Mouse (Mus musculus) 3T3-L1 (cell line): ENCODE data around the gene Garnl3.

Experiments
- DNase-seq: peaks from one replicate; pipeline ENCODE4 v3.0.0-alpha.2; 2015; ENCODE audit warnings: low read depth, low spot score

Garnl3 gene

DNA sequence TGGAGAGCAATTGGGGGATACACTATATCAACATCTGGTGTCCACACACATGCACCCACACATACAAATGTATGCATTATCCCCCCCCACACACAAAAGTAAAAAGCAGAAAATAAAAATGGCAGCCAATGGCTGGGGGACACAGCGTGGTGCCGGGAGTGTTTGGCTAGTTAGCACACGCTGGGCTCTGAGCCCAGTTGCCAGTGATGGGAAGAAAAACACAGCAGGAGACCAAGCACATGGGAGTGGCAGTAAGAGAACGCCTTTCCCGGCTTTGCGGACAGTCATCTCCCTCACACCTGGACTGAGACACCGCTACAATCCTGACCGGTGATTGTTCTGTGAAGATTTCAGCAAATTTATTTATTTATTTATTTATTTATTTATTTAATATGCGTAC lies 160.2 kb downstream of the Garnl3 start:
- DNase-seq, result no peak

DNA sequence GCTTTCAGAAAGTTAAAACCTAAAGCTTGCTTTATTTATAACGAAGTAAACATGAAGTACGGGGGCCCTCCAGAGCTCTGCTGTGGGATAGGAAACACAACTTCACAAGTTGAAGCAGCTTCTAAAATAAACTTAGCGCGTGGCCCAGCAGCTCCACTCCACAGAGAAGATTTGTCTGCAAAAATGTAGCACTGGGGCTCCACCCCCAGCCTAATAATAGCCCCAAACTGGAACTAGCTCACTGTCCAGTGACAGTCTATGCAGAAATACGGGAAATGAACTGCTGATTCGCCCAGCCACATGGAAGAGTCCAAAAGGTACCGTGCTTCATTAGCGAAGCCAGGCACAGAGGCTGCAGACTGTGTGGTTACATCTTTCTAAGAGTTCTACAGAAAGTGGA lies 162.1 kb downstream of the Garnl3 start:
- no peak for DNase-seq

DNA sequence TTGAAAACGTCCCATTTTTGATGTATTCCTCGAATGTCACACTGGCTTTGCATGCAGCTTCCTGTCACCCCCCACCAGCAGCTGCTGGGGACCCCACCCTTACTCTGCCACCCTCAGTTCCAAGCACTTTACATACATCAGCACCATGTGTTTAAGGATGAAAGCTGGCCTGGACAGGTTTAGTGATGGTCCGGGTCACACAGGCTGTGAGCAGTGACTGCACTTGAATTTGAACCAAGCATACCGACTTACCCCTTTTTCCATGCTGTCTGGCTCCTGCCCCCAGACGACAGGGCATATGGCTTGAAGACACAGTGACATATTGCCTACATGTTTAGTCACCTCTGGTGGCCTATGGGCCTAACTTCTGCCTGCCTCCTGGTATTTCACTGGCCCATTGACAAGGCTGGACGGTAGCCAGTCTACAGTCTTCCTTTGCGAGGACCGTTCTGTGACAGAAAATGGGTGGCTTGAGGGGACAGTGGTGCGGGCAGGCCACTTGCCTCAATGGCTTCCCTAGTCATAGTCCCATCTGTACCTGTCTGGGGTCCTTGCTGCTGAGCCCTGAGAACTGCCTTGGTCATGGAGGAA lies 163.3 kb downstream of the Garnl3 start:
- no peak for DNase-seq

DNA sequence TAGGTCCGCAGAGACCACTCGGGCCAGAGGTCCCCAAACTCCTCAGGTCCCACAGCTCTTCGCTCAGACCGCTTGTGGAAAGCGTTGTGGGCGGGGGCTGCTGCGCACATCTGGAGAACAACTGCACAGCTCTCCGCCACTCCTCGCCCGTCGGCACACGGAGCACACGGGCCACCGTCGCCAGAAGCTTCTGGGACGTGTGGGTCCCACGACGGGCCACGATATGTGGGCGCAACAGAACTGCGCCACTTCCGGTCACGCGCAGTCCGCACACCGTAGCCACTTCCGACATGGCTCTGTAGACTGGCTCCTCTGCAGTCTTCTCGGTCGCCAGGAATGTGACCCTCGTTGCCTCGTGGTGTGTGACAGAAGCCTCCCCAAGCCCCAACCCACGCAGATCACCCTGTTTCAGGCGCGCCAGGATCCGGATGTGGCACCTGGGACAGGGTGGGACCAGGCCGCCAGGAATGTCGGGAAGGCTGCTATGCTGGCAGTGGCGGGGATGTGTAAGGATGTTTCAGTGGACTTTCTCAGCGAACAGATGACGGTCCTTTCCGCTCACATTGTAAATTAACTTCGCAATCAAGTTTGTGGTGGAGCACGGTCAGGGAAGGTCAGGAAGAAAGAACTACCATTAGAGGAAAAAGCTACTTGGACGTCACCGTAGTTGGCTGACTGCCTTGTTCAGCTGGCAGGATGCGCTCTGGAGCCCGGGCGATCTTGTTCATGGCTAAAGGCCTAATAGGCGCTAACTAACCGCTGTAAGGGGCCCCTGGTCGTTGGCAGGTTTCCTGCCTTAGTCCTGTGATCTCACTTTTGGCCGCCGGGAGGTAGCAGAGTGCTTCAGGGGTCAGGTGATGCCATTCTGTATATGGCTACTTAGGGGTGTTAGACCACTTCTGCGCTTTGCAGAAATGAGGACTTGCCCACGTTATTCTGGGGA lies 164.5 kb downstream of the Garnl3 start:
- peak; percentile 94 for DNase-seq

DNA sequence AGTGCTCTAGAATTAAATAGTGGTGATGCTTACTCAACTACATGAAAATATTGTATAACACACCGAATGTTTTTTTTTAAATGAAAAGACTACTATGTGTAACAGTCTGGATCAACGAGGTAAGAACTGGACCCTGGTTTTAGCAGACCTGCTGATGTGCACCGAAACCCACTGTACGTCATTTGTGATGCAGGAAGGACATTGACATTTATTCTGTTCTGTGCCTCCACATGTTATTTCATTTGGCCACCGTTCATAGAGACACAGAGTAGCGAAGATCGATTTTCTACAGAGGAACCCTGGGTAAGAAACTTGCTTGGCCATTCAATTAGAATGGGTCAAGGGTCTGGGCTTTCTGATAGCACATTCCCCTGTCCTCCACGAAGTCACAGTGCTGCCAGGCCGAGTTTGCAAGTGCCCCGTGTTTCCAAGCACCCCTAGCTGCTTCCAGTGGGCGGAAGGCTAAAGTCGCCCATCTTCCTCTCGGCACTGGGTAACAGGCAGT lies 165.2 kb downstream of the Garnl3 start:
- peak; percentile 55 for DNase-seq

DNA sequence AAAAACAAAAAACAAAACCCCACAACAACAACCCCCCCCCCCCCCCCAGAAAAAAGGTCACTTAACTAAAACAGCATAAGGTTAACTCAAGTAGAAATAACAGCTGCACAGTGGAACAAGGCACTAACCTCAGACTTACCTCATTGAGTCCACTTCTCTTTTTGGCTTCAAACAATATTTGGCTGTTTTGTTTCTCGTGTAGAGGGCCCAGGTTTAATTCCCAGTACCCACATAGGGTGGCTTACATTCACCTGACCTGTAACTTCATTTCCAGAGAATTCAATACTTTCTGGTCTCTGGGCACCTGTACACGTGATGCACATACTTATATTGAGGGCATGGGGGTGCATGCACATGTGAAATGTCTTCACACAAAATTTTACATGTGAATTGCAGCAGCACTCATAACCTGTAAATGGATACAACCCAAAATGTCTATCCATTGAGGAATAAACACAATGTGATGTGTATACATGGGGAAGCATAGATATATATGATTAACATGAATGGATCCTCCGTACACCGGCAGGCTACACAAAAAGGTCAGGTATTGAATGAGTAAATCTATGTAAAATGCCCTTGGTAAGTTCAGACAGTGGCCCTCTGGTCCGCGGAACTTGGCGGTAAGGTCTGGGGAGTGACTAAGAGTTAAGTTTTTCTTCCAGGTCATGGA lies 165.8 kb downstream of the Garnl3 start:
- DNase-seq, result peak; percentile 74

DNA sequence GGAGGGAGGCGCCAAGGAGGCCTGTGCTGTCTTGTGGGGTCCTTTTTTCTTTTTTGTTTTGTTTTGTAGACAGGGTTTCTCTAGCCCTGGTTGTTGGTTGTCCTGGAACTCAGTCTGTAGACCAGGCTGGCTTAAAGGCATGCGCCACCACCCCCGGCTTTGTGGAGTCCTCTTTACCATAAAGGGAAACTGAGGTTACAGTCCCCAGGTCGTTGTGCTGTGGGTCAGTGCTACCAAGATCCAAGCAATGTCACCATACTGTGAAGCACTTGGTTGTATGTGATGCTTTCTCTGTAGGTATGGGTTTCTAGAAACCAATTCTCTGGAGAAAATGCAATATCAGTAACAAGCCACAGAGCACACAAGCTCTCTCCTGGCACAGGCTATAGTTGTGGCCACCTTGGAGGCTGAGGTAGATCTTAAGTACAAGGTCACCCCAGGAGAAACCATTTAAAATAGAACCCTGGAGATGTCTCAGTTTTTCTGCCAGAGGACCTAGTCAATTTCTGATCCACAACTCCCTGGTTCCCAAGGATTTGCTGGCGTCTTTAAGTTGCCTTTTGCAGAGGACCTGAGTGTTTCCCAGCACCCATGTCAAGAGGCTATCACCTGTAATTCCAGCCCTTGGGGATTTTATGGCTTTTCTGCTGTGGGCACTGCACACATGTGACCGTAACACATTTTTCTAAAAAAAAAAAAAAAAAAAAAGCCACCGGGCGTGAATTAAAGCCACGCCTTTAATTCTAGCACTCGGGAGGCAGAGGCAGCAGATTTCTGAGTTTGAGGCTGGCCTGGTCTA lies 166.6 kb downstream of the Garnl3 start:
- peak; percentile 52 for DNase-seq

DNA sequence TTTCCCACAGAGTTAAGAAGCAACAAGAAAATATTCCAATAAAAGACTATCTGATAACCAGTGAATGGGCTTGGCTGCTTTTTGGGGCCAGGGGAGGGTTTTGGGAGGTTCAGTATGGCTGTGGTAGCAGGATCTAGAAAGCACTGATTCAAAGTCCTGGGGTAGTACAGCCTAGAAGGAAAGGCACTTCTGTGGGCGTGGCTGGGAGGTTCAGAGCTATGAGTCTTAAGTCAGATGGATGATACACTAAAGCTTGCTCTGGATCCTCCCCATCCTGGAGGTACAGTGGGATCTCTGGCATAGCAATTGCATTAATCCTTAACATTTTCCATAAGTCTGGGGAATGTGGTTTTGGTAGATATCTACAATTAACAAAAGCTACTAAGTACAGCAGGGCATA lies 167.5 kb downstream of the Garnl3 start:
- peak; percentile 79 for DNase-seq

DNA sequence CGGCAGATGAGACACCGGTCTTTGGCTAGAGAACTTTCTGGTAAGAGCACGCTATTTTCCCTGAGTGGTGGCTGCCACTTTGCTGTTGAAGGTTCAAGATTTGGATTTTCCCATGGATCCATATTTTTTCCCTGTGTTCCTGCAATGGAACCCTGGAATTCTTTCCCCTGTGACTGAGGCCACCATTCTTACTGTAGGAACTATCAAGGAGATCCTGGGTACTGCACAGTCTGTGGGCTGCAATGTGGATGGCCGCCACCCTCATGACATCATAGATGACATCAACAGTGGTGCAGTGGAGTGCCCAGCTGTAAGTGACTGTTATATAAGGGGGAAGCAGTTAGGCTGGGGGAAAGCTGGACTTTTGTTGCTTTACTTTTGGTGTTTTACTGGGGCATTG lies 167.9 kb downstream of the Garnl3 start:
- DNase-seq, result peak; percentile 51

DNA sequence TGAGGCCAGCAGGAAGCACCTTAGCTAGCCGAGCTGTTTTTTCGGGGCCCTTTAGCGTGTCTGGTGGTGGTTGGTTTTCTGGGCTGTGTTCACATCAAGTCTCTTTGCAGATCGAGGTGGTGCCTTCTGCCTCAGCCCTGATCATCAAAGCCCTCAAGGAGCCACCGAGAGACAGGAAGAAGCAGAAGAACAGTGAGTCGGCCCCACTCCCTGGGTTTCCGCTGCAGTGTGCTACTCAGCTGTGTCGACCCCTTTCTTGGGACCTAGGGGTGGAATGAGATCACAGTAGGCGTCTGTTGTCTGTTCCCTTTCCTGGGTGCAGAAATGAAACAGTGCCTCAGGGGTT lies 168.6 kb downstream of the Garnl3 start:
- DNase-seq, result no peak

DNA sequence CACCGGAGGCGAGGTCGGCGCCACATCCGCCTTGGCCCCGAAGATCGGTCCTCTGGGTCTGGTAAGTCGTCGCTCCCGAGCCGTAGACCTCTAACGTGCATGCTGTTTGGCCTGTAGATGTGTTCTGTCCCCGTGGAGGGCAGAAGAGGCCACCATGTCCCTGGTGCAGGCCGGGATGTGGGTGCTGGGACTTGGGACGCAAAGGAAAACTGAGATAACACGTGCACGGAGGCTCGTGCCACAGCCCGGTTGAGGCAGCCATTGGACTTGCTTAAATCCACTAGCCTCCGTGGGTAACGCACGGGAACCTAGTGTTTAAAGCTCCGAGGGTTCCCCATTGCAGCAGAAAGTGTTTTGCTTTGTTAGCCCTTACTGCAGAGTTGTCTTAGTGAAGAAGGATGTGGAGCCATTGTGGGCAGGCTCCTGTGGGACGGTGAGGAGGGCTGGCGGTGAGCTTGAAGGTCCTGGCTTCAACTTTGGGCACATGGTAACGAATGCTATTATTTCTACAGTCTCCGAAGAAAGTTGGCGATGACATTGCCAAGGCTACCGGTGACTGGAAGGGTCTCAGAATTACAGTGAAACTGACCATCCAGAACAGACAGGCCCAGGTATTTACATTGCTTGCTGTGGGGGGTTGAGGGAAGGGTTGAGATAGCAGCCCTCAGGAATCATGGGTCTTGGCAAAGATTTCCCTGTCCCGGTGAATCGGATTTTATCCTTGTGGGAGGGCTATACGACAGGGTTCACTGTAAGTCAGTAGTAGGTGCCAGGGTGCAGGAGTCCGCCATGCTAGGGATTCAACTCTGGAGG lies 169.2 kb downstream of the Garnl3 start:
- peak; percentile 47 for DNase-seq

DNA sequence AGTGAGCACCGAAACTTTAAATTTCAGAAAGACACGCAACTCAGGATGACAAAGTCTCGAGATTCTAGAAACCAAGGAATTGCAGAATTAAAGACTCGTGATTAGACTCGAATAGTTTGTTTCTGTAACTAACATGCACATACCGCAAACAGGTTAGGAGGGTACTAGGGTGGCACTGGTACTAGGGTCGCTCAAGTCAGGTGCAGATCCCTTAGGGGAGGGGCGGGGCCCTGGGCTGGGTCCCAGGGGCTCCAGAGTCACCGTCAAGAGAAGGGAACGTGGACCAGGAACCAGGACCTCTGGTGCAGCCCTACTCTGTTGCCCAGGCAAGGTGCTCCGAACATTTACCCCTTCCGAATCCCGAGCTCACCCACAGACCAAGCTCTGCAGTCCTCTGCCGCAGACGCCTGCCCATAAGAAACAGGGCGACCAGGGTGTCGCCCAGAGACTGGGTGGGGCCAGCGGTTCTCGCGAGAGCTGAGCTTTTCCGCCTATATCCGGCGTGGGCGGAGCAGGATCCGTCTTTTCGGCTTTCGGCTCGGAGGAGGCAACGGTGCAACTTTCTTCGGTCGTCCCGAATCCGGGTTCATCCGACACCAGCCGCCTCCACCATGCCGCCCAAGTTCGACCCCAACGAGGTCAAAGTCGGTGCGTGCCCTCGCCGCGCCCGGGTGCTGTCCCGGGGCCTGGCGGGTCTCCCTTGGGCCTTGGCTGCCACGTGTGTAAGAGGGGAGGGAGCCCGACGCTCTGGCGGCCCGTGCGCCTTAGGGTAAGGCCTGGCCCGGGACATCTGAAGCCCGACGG lies 170.1 kb downstream of the Garnl3 start, which contains the start of the genes Rpl12 and Lrsam1:
Rpl12 (plus strand) TSS at position 368 of the 804 bp plus-strand sequence.
Lrsam1 (minus strand) TSS at position 423 of the 804 bp plus-strand sequence.
- DNase-seq, result peak; percentile 96

DNA sequence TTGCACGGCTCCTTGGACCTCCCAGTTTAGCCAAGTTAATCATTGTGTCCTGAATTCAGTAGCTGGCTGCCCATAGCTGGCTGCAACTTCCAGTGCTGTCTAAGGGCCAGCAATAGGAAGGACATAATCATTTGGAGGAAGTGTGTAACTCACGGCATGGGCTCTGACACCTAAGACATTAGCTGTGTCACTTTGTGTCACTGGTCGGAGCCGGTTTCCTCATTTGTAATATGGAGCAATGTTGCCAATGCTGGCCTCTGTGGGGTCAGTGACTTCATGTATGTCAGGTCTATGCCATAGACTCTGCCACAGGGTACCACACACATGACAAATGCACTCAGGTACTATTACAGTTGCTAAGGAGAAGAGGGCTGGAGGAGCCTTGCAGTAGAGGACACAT lies 171.2 kb downstream of the Garnl3 start:
- DNase-seq, result no peak

DNA sequence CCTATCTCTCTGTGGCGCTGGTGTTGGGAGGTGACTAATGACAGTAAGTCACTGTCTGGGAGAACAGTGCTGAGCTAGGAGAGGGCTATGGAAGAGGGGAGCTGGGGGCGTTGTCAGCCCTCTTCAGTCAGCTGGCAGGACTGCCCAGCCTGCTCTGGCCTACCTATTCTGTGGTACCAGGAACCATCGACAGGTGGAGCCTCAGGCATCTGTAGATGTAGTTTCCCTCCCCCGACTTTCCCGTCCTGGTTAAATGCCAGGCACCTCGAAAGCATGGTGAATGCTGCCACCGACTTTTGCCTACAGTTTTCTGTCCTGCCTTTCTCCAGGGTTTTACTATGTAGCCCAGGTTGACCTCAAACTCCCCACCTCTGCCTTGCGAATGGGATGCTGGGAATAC lies 174.1 kb downstream of the Garnl3 start:
- no peak for DNase-seq

DNA sequence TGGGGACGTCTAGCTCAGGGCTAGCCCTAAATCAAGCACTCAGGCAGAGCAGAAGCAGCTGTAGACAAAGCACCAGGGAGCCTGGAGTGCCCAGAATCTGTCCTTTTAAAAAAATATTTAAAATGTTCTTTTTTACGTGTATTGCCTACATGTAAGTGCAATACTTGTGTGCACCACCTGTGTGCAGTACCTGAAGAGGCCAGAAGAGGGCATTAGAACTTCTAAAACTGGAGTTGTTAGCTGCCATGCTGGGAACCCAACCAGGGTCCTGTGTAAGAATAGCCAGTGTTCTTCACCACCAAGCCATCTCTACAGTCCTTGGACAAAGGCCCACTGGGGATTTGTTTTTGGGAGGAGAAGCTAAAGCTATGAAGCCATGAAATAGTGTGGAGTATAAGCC lies 176.9 kb downstream of the Garnl3 start:
- DNase-seq, result peak; percentile 21

DNA sequence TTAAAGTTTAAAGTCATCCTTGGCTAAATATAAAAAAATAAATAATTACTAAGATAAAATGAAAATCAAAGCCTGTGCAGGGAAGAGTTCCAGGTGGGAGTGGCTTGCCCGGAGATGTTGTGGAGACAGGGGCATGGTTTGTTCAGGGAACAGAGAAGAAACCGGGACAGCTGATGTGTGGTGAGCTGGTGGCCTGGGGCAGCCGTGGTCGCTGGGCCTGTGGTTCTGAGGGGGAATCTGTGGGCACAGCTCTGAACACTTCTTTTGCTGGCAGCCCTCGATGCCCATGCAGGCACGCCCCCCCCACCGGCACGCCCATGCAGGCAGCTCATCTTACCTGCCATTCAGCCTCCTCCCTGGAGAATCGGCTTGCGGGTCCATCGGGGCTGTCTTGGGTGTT lies 184.0 kb downstream of the Garnl3 start:
- DNase-seq, result no peak

DNA sequence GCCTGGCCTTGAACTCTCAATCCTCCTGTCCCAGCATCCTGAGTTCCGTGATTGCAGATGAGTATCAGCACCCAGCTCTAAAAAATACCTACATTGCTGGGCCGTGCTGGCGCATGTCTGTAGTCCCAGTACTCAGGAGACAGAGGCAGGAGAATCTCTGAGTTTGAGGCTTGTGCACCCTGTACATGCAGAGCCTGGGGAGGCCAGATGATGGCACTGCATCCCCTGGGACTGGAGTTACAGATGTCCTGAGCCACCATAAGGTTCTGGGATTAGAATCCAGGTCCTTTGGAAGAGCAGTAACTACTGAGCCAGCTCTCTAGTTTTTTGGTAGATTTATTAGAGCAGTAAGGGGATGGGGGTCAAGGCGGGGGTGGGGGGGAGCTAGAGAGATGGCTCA lies 191.0 kb downstream of the Garnl3 start:
- DNase-seq, result no peak

DNA sequence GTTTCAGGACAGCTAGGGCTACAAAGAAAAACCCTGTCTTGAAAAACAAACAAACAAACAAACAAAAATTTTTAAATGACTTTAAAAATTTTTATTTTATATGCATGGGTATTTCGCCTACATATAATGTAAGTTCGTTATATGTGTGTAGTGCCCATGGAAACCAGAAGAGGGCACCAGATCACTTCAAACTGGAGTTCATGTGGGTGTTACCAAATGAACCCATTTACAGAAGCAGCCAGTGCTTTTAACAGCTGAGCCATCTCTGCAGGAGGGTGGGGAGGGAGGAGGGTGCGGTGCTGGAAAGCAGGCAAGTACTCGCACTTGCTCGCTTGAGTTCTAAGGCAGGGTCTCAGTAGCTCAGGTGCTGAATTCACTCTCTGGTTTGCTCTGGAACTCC lies 192.0 kb downstream of the Garnl3 start:
- DNase-seq, result peak; percentile 74

DNA sequence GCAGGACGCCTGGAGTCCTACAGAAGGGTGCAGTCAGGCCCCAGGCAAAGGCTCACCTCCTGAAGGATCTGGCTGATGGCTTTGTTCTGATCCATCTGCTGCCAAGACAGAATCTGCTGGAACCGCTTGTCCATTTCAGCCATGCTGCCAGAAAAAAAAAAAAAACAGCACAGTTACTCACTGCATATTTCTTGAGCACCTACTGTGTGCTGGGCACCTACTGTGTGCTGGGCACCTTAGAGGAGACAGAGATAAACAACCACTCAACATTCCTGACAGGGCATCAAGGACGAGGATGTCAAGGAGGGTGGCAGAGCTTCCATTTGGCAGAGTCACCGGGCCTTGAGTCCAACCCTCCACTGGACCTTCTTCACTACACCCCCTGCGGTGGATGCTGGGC lies 192.7 kb downstream of the Garnl3 start:
- no peak for DNase-seq
